Mouse (Mus musculus) E14TG2a.4 (cell line): ENCODE measurements around the gene Cdkn3.

Experiments used
- CTCF ChIP-seq: conservative IDR thresholded peaks from 2 replicates; pipeline ENCODE4 v1.5.1; 2014; ENCODE audit warnings: low read length
- NANOG ChIP-seq: IDR thresholded peaks from 2 replicates; pipeline ENCODE4 v1.6.1; 2014; ENCODE audit warnings: borderline replicate concordance, low read length, mixed read lengths

DNA sequence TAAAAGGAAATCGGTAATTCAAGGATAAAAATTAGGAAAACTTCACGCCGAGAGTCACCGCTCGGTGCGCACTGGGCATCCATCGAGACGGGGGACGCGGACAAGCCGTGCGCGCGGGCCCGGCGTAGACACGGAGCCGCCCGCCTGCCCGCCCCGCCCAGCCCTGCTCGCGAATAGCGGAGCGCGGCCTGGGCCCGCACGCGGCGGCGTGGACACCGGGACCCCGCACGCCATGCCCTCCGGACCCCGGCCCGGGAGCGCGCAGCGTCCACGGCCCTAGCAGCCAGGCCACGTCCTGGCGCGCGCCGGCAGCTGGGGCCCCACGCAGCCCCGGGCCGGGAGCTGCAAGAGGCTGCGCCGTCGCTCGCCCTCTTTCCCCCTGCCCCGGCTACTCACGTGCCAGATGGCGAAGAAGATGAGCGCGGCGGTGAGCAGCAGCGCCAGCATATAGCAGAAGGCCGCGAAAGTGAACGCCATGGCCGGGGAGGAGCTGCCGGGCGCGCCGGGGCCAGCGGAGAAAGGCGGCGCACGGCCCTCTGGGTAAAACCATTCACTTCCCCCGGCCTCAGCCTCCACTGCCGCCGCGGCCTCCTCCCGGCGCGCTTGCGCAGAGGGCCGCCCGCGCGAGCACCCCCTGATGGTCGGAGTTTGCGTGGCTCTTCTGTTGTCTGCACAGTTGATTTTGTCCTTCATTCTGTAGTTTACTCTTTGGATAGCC, 27.6 kb downstream of the Cdkn3 start, which contains the start of gene Cnih1:
- TF ChIP-seq CTCF (peak; percentile 18; the same call in 1 of the 2 replicates), NANOG (no peak)
